Mouse (Mus musculus) lung, postnatal 10 days (tissue): ENCODE results near the gene Orc2.
A peak's percentile ranks its signal among the peaks of the same experiment; 100 is the strongest.

Experiments
- DNase-seq: peaks from one replicate; pipeline ENCODE4 v3.0.0; 2021

The Orc2 gene

GRCm38 (mm10) chr1:58422879-58423278, 82.0 kb downstream of the Orc2 start:
- peak; percentile 79 for DNase-seq

GRCm38 (mm10) chr1:58420961-58421360, 83.9 kb downstream of the Orc2 start:
- no peak for DNase-seq

GRCm38 (mm10) chr1:58420032-58420431, 84.9 kb downstream of the Orc2 start:
- no peak for DNase-seq

- DNase-seq = no peak
Observed at GRCm38 (mm10) chr1:58416048-58416447, 88.9 kb downstream of the Orc2 start.

GRCm38 (mm10) chr1:58415442-58415841, 89.5 kb downstream of the Orc2 start:
- no peak for DNase-seq
